In the genomic region with DNA sequence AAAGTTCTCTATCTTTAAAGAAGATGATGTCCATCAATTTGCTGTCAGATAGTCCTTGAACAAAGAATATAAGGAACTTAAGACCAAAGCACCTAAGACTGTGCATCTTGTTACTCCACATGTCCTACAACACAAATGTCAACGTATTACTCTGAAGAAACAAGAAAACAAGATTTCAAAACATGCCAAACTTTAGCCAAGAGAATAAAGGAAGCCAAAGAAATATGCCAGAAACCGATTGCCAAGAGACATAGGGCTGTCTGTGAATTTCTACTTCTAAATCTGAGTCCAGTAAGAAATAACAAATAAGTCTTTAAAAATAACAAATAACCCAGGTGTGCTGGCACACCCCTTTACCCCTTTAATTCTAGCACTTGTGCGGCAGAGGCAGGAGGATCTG, we compare ENCODE assay signal across 20 mouse cellular contexts.
"Had no signal": no experiment of that assay in that cellular context is flagged by ENCODE, and none has a peak within 500 bp of the region (broad histone marks: within the 10 kb centered on the region; RNA-seq: fewer than 3 reads in every experiment).

No protein-coding gene starts in this region.

- H3K4me1 ChIP-seq: hindbrain, embryonic 10.5 days; hindbrain, embryonic 12.5 days; kidney, embryonic 15.5 days; limb, embryonic 15.5 days had no signal

- H3K36me3 ChIP-seq: hindbrain, embryonic 12.5 days; kidney, embryonic 15.5 days; limb, embryonic 13.5 days; liver, embryonic 13.5 days; liver, embryonic 15.5 days had no signal

- H3K9me3 ChIP-seq: heart, embryonic 10.5 days; heart, embryonic 12.5 days; hindbrain, embryonic 10.5 days; hindbrain, embryonic 12.5 days; kidney, embryonic 15.5 days; limb, embryonic 13.5 days; limb, embryonic 15.5 days; liver, embryonic 13.5 days; liver, embryonic 15.5 days had no signal

- H3K27ac ChIP-seq: heart, embryonic 10.5 days; hindbrain, embryonic 10.5 days; hindbrain, embryonic 12.5 days; hindbrain, embryonic 14.5 days; kidney, postnatal 0 days; limb, embryonic 13.5 days; limb, embryonic 15.5 days; liver, embryonic 13.5 days; liver, embryonic 15.5 days had no signal

- H3K4me2 ChIP-seq: heart, embryonic 12.5 days; hindbrain, embryonic 12.5 days; hindbrain, embryonic 14.5 days; kidney, embryonic 15.5 days; limb, embryonic 13.5 days; limb, embryonic 15.5 days; liver, embryonic 13.5 days had no signal

- H3K27me3 ChIP-seq: heart, embryonic 12.5 days; hindbrain, embryonic 12.5 days; kidney, embryonic 15.5 days; limb, embryonic 13.5 days; limb, embryonic 15.5 days; liver, embryonic 13.5 days; liver, embryonic 15.5 days had no signal

- H3K4me3 ChIP-seq: heart, embryonic 10.5 days; heart, embryonic 12.5 days; hindbrain, embryonic 10.5 days; hindbrain, embryonic 12.5 days; kidney, embryonic 15.5 days; limb, embryonic 13.5 days; limb, embryonic 15.5 days; liver, embryonic 13.5 days; liver, embryonic 15.5 days had no signal

- DNase-seq: gastrocnemius, postnatal 10 days; gastrocnemius, postnatal 25 days; heart, postnatal 10 days; heart, postnatal 4 days; layer of hippocampus, adult 9-11 months; layer of hippocampus, postnatal 36 days; left cerebral cortex, postnatal 4 days; liver, embryonic 13.5 days; lung, adult 18-20 months had no signal

- H3K9ac ChIP-seq: heart, embryonic 12.5 days; hindbrain, embryonic 12.5 days; hindbrain, embryonic 14.5 days; kidney, embryonic 15.5 days; limb, embryonic 13.5 days; limb, embryonic 15.5 days; liver, embryonic 13.5 days; liver, embryonic 15.5 days had no signal

- ATAC-seq: hindbrain, embryonic 16.5 days had no signal
